Mouse (Mus musculus) layer of hippocampus, adult 2 months (tissue): ENCODE data around the gene Cspg4. TPM values are rescaled to one million over a fixed set of nuclear protein-coding genes. Genes with fewer than 3 reads are reported as not detected.
A peak's percentile ranks its signal among the peaks of the same experiment; 100 is the strongest.
"Not testable (repeated sequence)": the region's sequence is repeated elsewhere in the genome, so short reads cannot be mapped to it uniquely, and the experiment has no call there.

ENCODE experiments used
- DNase-seq, 2 experiments: peaks; one replicate each; pipeline ENCODE4 v3.0.0; 2022; ENCODE audit warnings: low spot score in 2 of 2
- H3K27ac ChIP-seq: fragments of 200-600 bp; 2 replicates; pipeline ENCODE4 v1.8.1; 2022
- H3K4me3 ChIP-seq: fragments of 200-600 bp; 2 replicates; pipeline ENCODE4 v1.8.1; 2022; ENCODE audit warnings: mild to moderate bottlenecking
- CTCF ChIP-seq: fragments of 200-600 bp; conservative IDR thresholded peaks from 2 replicates; pipeline ENCODE4 v1.8.1; 2022; ENCODE audit warnings: antibody characterized with exemption, mild to moderate bottlenecking, moderate library complexity
- total RNA-seq, 2 experiments: library from RNA; stranded (reverse); gene quantifications; 2 replicates each; pipeline ENCODE4 v1.2.3; 2021

Gene Cspg4
- total RNA-seq, 2 experiments from 2014 or later = 17.4 to 18.4 TPM

DNA sequence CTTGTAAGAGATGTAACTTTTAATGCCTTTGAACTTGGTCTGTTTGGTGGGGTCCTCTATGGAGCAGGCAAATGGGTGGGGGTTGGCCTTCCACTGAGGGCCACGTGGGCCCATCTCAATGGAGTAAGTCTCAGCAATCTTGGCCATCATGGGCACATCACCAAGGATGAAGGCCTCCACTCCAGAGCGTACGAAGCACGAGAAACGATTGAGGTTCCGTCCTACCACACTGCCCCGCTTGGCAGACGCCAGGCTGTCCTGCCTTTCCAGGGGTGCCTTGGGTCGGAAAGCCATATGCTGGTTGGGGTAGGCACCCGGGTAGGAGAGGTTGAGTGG is 61.2 kb downstream of the Cspg4 start:
- Histone ChIP-seq H3K4me3 (peak overlapping the region; percentile 59; the same call in 1 of the 2 replicates), H3K27ac (peak overlapping the region; percentile 90)
- TF ChIP-seq CTCF = no peak
- DNase-seq = no peak

- DNase-seq = no peak
- Histone ChIP-seq H3K4me3 (peak overlapping the region; percentile 59; the same call in 1 of the 2 replicates), H3K27ac (peak overlapping the region; percentile 90)
- no peak for TF ChIP-seq CTCF
Measured at GRCm38 (mm10) chr9:56926387-56926786, 61.6 kb downstream of the Cspg4 start.

DNA sequence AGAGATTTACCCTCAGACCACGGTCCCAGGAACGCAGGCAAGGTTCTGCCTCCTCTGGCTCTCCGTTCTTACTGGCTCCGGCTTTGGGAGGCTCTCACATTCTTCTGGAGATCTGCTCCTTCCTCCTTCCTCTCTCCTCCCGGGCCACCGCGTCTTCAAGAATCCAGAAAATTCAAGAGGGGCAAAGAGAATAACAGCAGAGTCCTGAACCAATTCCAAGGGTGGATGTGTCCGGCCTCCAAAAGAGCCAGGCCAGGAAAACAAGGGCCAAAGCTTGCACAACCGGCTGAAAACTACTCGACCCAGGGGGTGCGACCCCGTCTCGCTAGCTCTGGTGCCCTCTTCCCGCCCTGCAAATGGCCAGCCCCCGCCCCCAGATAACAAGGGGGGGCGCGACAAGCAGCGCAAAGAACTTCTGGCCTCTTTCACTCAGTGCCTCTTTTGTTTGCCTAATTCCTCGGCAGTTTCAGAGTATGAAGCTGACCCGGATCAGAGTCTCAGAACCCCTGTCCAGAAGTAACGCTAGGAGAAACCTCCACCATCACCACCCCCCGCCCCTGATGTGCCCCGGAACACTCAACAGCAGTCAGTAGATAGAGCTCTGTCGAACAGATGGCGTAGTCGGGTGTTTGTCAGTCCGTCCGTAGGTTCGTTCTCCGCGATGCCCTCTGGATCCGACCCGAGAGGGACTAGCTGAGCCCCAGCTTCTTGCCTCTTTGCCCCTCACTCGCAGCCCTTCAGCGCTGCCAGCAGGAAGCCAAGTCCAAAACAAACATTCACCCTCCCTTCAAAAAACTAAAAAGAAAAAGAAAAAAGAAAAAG is 62.6 kb downstream of the Cspg4 start:
- DNase-seq = no peak
- TF ChIP-seq CTCF = no peak
- H3K27ac ChIP-seq = peak overlapping the region; percentile 90
- H3K4me3 ChIP-seq = peak overlapping the region; percentile 59

DNA sequence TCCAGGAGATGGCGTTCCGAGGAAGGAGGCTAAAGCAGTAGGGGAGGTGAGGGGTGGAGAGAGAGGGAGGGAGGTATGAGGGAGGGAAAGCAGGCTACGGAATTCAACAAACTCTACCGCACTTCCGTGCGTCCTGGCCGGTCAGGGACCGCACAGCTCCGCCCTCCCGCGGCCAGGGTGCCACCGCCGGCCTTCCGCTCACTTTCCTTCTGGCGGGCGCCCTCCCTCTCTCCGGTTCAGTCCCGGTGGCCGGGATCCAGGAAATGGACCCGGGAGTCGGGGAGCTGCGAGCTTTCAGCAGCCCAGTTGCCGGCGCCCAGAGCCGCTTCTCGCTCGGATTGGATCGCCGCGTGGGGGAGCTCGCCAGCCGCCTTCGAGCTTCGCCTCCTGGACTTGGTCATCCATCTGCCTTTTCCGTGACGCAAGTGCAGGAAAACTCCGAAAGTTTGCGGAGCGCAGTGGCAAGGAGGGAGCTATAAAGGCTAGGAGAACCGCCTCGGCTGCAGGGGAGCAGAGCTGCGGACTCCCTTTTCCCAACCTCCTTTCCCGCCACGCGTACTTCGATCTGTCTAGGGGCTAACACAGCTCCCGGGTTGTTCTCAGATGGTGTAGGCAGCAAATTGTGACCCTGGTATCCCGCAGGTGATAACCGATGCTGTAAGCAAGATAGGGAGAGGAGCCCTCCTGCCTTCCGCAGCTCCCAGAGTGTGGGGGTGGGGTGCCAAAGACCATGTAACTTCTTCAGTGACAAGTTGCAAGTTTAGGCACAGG is 63.4 kb downstream of the Cspg4 start, which contains the start of gene Snx33:
Gene Snx33, minus strand, starts transcription at position 331 of the 771 bp plus-strand sequence.
- Histone ChIP-seq H3K4me3 (peak within 1 kb of the TSS; percentile 59), H3K27ac (peak within 1 kb of the TSS; percentile 90)
- peak; percentile 88 to 89 for DNase-seq
- peak; percentile 88 for TF ChIP-seq CTCF

DNA sequence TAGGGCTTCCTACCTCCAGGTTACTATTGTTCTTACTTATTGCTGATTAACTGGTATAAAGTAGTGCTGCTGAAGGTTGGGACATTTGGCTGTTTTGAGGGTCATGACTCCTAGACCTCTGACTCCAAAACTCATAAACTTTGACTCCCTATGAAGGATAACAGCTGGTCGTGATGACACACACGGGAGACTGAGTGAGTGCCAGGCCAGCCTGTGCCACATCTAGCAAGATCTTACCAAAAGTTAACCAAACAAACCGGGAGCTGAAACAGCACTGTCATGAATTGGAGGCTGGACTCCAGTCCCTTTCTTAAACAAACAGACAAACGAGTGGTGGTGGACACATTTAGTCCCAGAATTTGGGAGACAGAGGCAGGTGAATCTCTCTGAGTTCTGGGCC is 64.7 kb downstream of the Cspg4 start:
- no peak for TF ChIP-seq CTCF
- no peak for DNase-seq
- H3K27ac ChIP-seq = no peak overlapping the region
- H3K4me3 ChIP-seq = no peak overlapping the region

GRCm38 (mm10) chr9:56930556-56930955 is 65.7 kb downstream of the Cspg4 start:
- H3K4me3 ChIP-seq = no peak overlapping the region
- no peak for DNase-seq
- no peak overlapping the region for H3K27ac ChIP-seq
- no peak for TF ChIP-seq CTCF

GRCm38 (mm10) chr9:56936861-56937222 is 72.0 kb downstream of the Cspg4 start:
- Histone ChIP-seq H3K27ac (peak overlapping the region; percentile 92), H3K4me3 (peak overlapping the region; percentile 88)
- TF ChIP-seq CTCF = no peak
- DNase-seq = no peak

DNA sequence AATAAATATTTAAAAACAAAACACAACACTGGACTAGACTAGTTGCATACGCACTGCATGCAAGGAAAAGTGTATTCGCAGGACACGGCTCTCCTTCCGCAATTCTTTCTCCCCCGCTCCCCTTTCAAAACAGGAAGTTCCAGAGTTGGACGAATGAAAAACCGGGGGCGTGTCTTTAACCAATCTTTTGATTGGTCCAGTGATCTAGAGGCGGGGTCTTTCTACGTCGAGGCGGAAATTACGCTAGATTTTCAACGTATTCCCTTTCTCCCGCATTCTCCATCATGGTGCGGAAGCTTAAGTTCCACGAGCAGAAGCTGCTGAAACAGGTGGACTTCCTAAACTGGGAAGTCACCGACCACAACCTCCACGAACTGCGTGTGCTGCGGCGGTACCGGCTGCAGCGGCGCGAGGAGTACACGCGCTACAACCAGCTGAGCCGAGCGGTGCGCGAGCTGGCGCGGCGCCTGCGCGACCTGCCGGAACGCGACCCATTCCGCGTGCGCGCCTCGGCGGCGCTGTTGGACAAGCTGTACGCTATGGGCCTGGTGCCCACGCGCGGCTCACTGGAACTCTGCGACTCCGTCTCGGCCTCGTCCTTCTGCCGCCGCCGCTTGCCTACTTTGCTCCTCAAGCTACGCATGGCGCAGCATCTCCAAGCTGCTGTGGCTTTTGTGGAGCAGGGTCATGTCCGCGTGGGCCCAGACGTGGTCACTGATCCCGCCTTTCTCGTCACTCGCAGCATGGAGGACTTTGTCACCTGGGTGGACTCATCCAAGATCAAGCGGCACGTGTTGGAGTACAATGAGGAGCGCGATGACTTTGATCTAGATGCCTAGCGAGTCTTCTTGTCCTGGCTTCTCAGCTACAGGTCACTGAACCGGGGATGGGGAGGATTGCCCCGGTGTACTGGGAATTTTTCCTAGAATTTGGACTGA is 72.7 kb downstream of the Cspg4 start, which contains the start of gene Imp3:
Gene Imp3, plus strand, starts transcription at position 253 of the 938 bp plus-strand sequence.
- TF ChIP-seq CTCF = peak; percentile 41

DNA sequence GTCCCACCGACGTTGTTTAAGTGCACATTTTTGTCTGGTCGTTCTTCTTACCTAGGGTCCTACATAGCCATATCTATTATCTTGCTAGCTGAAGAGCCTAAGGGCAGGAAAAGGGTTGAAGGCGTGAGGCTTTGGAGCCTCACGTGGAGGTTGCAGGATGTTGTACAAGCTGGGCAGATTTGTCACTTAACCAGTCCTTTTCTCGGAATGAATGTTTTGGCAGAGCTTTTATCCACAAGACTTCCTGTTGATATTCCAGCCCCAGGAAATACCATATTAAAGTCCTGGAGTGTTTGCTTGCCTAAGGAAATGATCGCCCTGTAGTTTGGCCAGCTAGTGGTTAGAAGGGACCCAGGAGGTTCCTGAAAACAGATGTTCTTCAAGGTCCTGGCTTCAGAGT is 73.5 kb downstream of the Cspg4 start:
- DNase-seq = no peak
- Histone ChIP-seq H3K4me3 (peak overlapping the region; percentile 88), H3K27ac (peak overlapping the region; percentile 92)
- TF ChIP-seq CTCF = no peak

More for the DNA sequence above, 72.7 kb downstream of the Cspg4 start, which contains the start of gene Imp3:
- H3K27ac ChIP-seq = peak within 1 kb of the TSS; percentile 92
- H3K4me3 ChIP-seq = peak within 1 kb of the TSS; percentile 88
- DNase-seq = peak; percentile 89 to 94

- DNase-seq = peak; percentile 19 to 33
- not testable (repeated sequence) for H3K27ac ChIP-seq, H3K4me3 ChIP-seq
- TF ChIP-seq CTCF = peak; percentile 86
Measured at GRCm38 (mm10) chr9:56947481-56947880, 82.6 kb downstream of the Cspg4 start.

DNA sequence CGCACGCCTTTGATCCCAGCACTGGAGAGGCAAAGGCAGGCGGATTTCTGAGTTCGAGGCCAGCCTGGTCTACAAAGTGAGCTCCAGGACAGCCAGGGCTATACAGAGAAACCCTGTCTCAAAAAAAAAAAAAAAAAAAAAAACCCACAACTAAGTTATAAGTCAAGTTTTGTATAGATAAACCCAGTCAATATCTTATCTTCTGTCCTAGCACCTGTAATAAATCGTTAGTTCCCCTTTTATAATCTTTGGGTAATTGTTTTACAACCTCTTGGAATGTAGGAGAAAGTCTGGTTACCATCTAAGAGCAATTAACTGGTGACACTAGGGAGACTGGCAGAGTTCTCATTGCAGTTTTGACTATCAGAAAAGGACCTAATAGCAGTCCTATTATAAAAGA is 83.9 kb downstream of the Cspg4 start:
- not testable (repeated sequence) for H3K4me3 ChIP-seq, H3K27ac ChIP-seq, DNase-seq

Other genes starting within 250 kb of the Cspg4 start
- gene Lingo1, start 68.6 kb upstream of the Cspg4 start, total RNA-seq = 100 to 1,000 TPM; 249 to 268 TPM
- gene Odf3l1, start 354 bp upstream of the Cspg4 start, total RNA-seq = not detected
- gene Snx33, start 63.3 kb downstream of the Cspg4 start, total RNA-seq = 1 to 10 TPM; 7.2 to 8.9 TPM
- 10 to 100 TPM; 54.9 to 56.8 TPM for gene Imp3, start 72.4 kb downstream of the Cspg4 start, total RNA-seq
- gene Snupn, start 85.8 kb downstream of the Cspg4 start, total RNA-seq = 10 to 100 TPM; 15.2 to 19.1 TPM
- gene Ptpn9, start 129.9 kb downstream of the Cspg4 start, total RNA-seq = 10 to 100 TPM; 27.4 to 30.6 TPM
- gene Sin3a, start 207.0 kb downstream of the Cspg4 start, total RNA-seq = 10 to 100 TPM; 32.2 to 33.1 TPM